Mouse (Mus musculus): ENCODE data around the gene Col4a1. TPM values are rescaled to one million over a fixed set of nuclear protein-coding genes. Genes with fewer than 3 reads are reported as not detected.

The Col4a1 gene
- polyA plus RNA-seq, 1 experiment from 2014 or later = 115 TPM

DNA sequence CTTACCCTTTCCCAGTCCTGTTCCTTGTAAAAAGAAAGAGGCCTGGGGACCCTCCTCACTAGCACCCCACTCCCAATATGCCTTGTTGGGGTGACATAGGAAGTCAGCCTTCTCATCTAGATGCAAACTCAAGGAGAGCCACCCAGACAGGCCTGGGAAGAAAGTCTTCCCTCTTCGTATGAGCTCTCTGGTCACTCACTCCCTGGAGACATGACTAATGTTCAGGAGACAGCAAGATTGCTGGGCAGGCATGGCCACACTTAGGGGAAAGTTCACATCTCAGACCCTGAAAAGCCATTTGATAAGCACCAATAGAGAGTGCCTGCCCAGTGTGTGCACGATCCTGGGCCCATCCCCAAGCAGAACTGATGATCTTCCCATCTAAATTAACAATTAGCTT is 2.6 kb downstream of the Col4a1 start:
- peaks cover 59% of the 10 kb centered on the region for H3K27me3 ChIP-seq (ENCODE audit: control insufficient read depth, insufficient read depth, low read length)
- H3K9ac ChIP-seq (ENCODE audit: low read length) = no peak overlapping the region
- no peaks in the 10 kb centered on the region for H3K9me3 ChIP-seq (ENCODE audit: control insufficient read depth, low read length)
- H3K4me1 ChIP-seq (ENCODE audit: control insufficient read depth, insufficient read depth, low read length) = peaks cover 26% of the 10 kb centered on the region
- no peak overlapping the region for H3K4me2 ChIP-seq
- no peaks in the 10 kb centered on the region for H3K36me3 ChIP-seq (ENCODE audit: control insufficient read depth, insufficient read depth, low read length)
- ATAC-seq (ENCODE audit: low FRiP score) (no peak), DNase-seq (ENCODE audit: low spot score, missing footprints) (no peak)
- 62% methylated on average over 2 of the region's 2 CpGs for WGBS
- no peak overlapping the region for H3K27ac ChIP-seq (ENCODE audit: low read depth, low read length)
- H3K4me3 ChIP-seq (ENCODE audit: low read depth, low read length) = no peak overlapping the region

DNA sequence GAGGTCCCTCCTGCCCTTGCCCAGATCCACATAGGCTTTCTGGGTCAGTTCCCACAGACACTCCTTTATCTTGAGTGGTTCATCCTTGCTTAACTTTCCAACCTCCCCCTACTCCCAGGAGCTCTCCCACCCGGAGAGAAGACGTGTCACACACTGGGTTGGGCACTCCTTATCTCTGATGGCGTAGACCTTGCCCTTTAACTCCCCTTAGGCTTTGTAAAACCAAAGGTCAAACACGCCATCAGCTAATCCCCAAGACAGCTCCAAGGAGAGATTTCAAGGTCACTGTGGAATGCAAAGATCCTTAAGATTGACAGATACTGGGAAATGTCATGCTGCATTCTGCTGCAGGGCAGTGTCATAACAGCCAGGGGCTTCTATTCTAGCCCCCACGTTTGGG is 3.4 kb downstream of the Col4a1 start:
- Histone ChIP-seq H3K4me3 (ENCODE audit: low read depth, low read length) (no peak overlapping the region), H3K4me1 (ENCODE audit: control insufficient read depth, insufficient read depth, low read length) (peaks cover 26% of the 10 kb centered on the region), H3K27ac (ENCODE audit: low read depth, low read length) (no peak overlapping the region), H3K27me3 (ENCODE audit: control insufficient read depth, insufficient read depth, low read length) (peaks cover 51% of the 10 kb centered on the region), H3K9me3 (ENCODE audit: control insufficient read depth, low read length) (no peaks in the 10 kb centered on the region), H3K9ac (ENCODE audit: low read length) (no peak overlapping the region), H3K36me3 (ENCODE audit: control insufficient read depth, insufficient read depth, low read length) (no peaks in the 10 kb centered on the region), H3K4me2 (no peak overlapping the region)
- 19% methylated on average over 5 of the region's 5 CpGs for WGBS
- ATAC-seq (ENCODE audit: low FRiP score) (no peak), DNase-seq (ENCODE audit: low spot score, missing footprints) (no peak)

DNA sequence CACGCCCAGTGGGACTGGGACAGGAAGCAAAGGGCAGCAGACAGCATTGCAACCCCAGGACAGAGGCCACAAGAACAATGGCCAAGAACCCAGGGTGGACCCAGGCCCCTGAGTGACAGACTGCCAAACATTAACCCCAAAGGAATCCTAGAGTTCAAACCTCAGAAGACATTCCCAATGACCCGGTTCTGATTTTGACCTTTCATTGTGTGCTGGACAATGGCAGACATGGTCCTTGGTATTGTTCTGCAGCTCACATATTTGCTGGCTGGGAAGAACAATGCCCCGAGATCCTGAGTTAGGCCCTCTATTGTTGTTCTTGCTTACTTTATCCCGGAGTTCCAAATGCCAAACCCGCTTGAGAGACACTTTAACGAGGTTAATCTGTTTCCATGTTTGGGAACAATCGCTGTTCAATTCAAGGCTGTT is 4.0 kb downstream of the Col4a1 start:
- Histone ChIP-seq H3K36me3 (ENCODE audit: control insufficient read depth, insufficient read depth, low read length) (no peaks in the 10 kb centered on the region), H3K27ac (ENCODE audit: low read depth, low read length) (no peak overlapping the region), H3K4me1 (ENCODE audit: control insufficient read depth, insufficient read depth, low read length) (peaks cover 23% of the 10 kb centered on the region), H3K9me3 (ENCODE audit: control insufficient read depth, low read length) (no peaks in the 10 kb centered on the region), H3K27me3 (ENCODE audit: control insufficient read depth, insufficient read depth, low read length) (peaks cover 45% of the 10 kb centered on the region), H3K4me3 (ENCODE audit: low read depth, low read length) (no peak overlapping the region), H3K9ac (ENCODE audit: low read length) (no peak overlapping the region), H3K4me2 (no peak overlapping the region)
- DNase-seq (ENCODE audit: low spot score, missing footprints) (peak; percentile 83), ATAC-seq (ENCODE audit: low FRiP score) (no peak)
- 11% methylated on average over 7 of the region's 7 CpGs for WGBS

DNA sequence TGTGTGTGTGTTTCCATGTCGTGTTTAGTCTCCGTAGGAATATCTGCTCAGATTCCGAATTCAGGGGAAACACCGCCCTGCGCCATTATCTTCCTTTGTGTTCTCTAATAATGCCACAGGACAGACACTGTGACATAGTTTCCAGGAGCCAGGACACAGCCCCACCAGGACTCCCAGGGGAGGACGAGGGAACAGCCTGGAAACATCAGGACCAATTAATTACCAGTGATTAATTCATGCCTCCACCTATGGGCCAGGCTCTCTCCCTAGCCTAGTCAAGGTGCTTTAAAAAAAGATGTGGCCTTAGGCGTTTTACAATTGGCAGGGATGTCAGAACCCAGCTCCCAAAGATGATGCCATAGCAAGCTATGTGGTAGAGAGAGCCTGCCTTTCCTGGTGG is 5.2 kb downstream of the Col4a1 start:
- Histone ChIP-seq H3K9ac (ENCODE audit: low read length) (no peak overlapping the region), H3K4me3 (ENCODE audit: low read depth, low read length) (no peak overlapping the region), H3K4me2 (no peak overlapping the region), H3K27me3 (ENCODE audit: control insufficient read depth, insufficient read depth, low read length) (peaks cover 34% of the 10 kb centered on the region), H3K9me3 (ENCODE audit: control insufficient read depth, low read length) (no peaks in the 10 kb centered on the region), H3K27ac (ENCODE audit: low read depth, low read length) (no peak overlapping the region), H3K36me3 (ENCODE audit: control insufficient read depth, insufficient read depth, low read length) (no peaks in the 10 kb centered on the region), H3K4me1 (ENCODE audit: control insufficient read depth, insufficient read depth, low read length) (peaks cover 13% of the 10 kb centered on the region)
- WGBS = 83% methylated on average over 7 of the region's 7 CpGs
- no peak for ATAC-seq (ENCODE audit: low FRiP score)
- DNase-seq (ENCODE audit: low spot score, missing footprints) = no peak

DNA sequence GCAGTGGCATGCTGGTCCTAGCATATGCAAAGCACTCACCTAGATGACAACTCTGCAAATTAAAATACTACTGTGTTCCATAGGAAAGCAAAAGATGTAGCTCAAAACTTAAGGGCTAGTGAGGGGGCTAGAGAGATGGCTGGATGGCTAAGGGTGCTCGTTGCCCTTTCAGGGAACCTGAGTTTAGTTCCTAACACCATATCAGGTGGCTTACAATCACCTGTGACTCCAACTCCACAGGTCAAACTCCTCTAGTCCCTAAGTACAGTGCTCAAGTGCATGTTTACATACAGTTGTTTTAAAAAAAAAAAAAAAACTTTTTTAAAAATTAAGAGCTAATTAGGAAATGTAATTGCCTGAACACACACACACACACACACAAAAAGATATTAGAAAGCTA is 7.1 kb downstream of the Col4a1 start:
- Histone ChIP-seq H3K9me3 (ENCODE audit: control insufficient read depth, low read length) (no peaks in the 10 kb centered on the region), H3K27me3 (ENCODE audit: control insufficient read depth, insufficient read depth, low read length) (peaks cover 14% of the 10 kb centered on the region), H3K27ac (ENCODE audit: low read depth, low read length) (no peak overlapping the region), H3K4me1 (ENCODE audit: control insufficient read depth, insufficient read depth, low read length) (peaks cover 9% of the 10 kb centered on the region; the same call in 1 of the 2 replicates), H3K36me3 (ENCODE audit: control insufficient read depth, insufficient read depth, low read length) (no peaks in the 10 kb centered on the region), H3K4me2 (no peak overlapping the region), H3K9ac (ENCODE audit: low read length) (no peak overlapping the region), H3K4me3 (ENCODE audit: low read depth, low read length) (no peak overlapping the region)
- WGBS = 90% methylated on average over 1 of the region's 1 CpGs
- DNase-seq (ENCODE audit: low spot score, missing footprints) = peak; percentile 57
- ATAC-seq (ENCODE audit: low FRiP score) = no peak

DNA sequence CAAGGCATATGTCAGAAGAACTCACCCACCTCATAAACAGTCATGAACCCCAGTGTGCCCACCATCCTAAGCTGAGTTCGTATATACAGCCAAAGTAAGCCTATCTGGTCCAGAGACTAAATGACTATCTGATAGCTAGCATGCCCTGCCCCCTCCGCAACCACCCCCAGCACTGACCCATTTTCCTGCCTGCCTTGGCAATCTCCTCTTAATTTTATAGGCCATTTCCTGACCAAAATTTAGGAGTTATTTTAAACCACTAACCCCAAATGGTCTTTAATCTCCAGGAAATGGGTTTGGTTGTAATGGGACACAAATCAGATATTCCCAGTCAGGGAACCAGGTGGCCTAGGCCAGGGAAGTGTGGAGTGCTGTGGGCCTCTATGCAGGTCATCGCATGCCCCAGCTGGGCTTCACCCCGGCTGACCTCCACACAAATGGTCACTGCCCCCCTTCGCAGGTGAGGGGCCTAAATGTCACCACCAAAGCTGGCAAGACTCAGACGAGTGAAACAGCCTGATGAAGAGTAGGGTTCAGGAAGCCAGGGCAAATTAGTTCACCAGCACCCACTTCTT is 8.5 kb downstream of the Col4a1 start:
- Histone ChIP-seq H3K36me3 (ENCODE audit: control insufficient read depth, insufficient read depth, low read length) (no peaks in the 10 kb centered on the region), H3K27me3 (ENCODE audit: control insufficient read depth, insufficient read depth, low read length) (0 out of 2 replicates have a peak, but pooled peaks cover 3% of the 10 kb centered on the region), H3K4me1 (ENCODE audit: control insufficient read depth, insufficient read depth, low read length) (peaks cover 9% of the 10 kb centered on the region; the same call in 1 of the 2 replicates), H3K27ac (ENCODE audit: low read depth, low read length) (no peak overlapping the region), H3K4me2 (no peak overlapping the region), H3K4me3 (ENCODE audit: low read depth, low read length) (no peak overlapping the region), H3K9ac (ENCODE audit: low read length) (no peak overlapping the region), H3K9me3 (ENCODE audit: control insufficient read depth, low read length) (no peaks in the 10 kb centered on the region)
- peak; percentile 69 for DNase-seq (ENCODE audit: low spot score, missing footprints)
- 90% methylated on average over 6 of the region's 6 CpGs for WGBS
- ATAC-seq (ENCODE audit: low FRiP score) = no peak

DNA sequence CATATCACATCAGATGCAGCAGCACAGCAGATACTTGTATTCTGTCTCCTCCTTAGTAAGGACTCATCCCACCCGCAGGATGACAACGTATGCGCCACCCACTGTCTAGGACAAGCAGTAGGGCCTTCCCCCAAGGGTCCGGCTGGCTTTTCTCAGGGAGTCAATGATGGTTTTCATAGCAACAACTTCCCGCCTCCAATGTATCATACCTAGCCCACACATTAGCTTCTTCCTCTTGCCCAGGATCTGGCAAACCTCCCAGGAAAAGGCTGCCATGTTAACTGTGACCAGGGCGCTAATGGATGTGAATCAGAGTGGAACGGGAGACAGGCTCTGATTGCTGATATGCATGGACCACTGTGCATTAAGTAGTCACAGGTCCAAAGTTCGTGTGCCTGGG is 12.2 kb downstream of the Col4a1 start:
- no peak overlapping the region for H3K4me2 ChIP-seq
- DNase-seq (ENCODE audit: low spot score, missing footprints) = peak; percentile 37
- H3K36me3 ChIP-seq (ENCODE audit: control insufficient read depth, insufficient read depth, low read length) = no peaks in the 10 kb centered on the region
- H3K27me3 ChIP-seq (ENCODE audit: control insufficient read depth, insufficient read depth, low read length) = no peaks in the 10 kb centered on the region
- H3K4me3 ChIP-seq (ENCODE audit: low read depth, low read length) = no peak overlapping the region
- no peak overlapping the region for H3K9ac ChIP-seq (ENCODE audit: low read length)
- H3K27ac ChIP-seq (ENCODE audit: low read depth, low read length) = no peak overlapping the region
- WGBS = 83% methylated on average over 8 of the region's 8 CpGs
- no peaks in the 10 kb centered on the region for H3K9me3 ChIP-seq (ENCODE audit: control insufficient read depth, low read length)
- H3K4me1 ChIP-seq (ENCODE audit: control insufficient read depth, insufficient read depth, low read length) = no peaks in the 10 kb centered on the region
- ATAC-seq (ENCODE audit: low FRiP score) = no peak

DNA sequence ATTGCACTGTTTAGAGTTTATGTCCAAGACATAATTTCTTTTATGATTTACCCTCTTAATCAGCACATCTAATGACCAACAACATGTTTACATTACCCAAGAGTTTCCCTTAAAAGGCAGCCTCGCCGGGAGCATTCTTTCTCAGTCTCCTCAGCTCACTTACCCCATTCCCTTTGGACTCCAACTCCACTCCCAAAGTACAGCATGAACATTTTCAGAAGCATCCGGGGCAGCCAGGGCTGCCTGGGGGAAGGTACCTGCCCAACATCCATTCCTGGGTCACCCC is 13.4 kb downstream of the Col4a1 start:
- Histone ChIP-seq H3K9me3 (ENCODE audit: control insufficient read depth, low read length) (no peaks in the 10 kb centered on the region), H3K9ac (ENCODE audit: low read length) (no peak overlapping the region), H3K27ac (ENCODE audit: low read depth, low read length) (no peak overlapping the region), H3K4me2 (no peak overlapping the region), H3K36me3 (ENCODE audit: control insufficient read depth, insufficient read depth, low read length) (no peaks in the 10 kb centered on the region), H3K27me3 (ENCODE audit: control insufficient read depth, insufficient read depth, low read length) (no peaks in the 10 kb centered on the region), H3K4me3 (ENCODE audit: low read depth, low read length) (no peak overlapping the region), H3K4me1 (ENCODE audit: control insufficient read depth, insufficient read depth, low read length) (no peaks in the 10 kb centered on the region)
- 87% methylated on average over 3 of the region's 3 CpGs for WGBS
- DNase-seq (ENCODE audit: low spot score, missing footprints) = peak; percentile 6
- ATAC-seq (ENCODE audit: low FRiP score) = no peak

DNA sequence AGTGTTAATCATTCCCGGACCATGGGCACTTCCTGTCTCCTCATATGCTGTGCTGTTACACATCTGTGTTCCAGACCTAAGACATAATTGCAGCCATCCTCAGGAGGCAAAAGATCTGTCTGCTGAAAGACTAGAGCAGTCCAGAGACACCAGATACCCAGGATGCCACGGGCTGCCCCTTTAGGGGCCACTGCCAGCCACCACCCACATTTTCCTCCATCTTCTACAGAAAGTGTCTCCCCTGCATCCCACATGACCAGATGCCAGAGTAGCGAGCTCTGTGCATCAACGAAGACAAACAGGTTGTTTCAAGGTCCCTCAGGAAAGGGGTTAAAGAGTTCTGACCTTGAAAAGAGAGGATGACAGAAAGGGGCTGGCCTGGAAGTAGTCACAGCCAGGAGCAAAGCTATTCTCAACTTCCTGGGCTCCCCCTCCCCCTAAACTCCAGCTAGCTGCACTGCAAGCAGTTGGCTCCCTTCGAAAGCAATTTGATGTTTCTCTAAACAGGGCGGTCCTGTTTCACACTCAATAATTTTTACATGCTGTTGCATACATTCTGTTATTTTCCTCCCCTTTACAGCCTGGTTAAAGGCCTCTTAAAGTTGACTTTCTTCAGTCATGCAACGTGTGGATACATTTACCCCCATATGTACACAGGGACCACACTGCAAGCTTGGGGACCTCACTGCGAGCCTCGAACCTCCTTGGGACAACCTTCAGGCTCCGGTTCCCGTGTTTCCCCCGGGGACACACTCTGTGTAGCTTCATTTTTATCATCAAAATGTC is 13.9 kb downstream of the Col4a1 start:
- Histone ChIP-seq H3K4me3 (ENCODE audit: low read depth, low read length) (no peak overlapping the region), H3K4me1 (ENCODE audit: control insufficient read depth, insufficient read depth, low read length) (no peaks in the 10 kb centered on the region), H3K4me2 (no peak overlapping the region), H3K27me3 (ENCODE audit: control insufficient read depth, insufficient read depth, low read length) (no peaks in the 10 kb centered on the region), H3K36me3 (ENCODE audit: control insufficient read depth, insufficient read depth, low read length) (no peaks in the 10 kb centered on the region), H3K9me3 (ENCODE audit: control insufficient read depth, low read length) (no peaks in the 10 kb centered on the region), H3K9ac (ENCODE audit: low read length) (no peak overlapping the region), H3K27ac (ENCODE audit: low read depth, low read length) (no peak overlapping the region)
- no peak for ATAC-seq (ENCODE audit: low FRiP score)
- 75% methylated on average over 12 of the region's 12 CpGs for WGBS
- DNase-seq (ENCODE audit: low spot score, missing footprints) = peak; percentile 79

All from midbrain, embryonic 11.5 days (tissue).